Mouse (Mus musculus) induced T-regulatory cell, adult 2 months (primary cell): ENCODE measurements around the gene Prss54.

ENCODE experiments used
- DNase-seq: peaks from one replicate; pipeline ENCODE4 v3.0.0-alpha.2; 2012; ENCODE audit warnings: low read depth

Gene Prss54

DNA sequence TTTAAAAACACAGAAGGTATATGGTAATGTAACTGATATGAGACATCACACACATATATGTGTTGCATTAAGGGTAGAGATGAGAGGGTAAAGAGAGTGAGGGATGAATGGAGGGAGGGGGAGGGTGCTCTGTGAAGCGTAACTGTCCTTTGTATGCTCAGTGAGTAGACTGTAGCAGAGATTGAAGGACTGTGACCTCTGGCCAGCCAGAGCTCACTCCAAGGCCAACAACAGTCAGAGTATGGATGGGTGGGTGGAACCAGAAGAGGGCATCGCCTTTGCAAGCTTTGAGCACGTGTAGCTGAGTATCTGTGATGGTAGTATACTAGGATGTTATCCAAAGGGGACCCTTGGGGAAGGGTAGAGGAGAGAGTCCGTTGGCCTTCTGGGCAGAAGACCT is 24.6 kb downstream of the Prss54 start:
- DNase-seq = no peak

DNA sequence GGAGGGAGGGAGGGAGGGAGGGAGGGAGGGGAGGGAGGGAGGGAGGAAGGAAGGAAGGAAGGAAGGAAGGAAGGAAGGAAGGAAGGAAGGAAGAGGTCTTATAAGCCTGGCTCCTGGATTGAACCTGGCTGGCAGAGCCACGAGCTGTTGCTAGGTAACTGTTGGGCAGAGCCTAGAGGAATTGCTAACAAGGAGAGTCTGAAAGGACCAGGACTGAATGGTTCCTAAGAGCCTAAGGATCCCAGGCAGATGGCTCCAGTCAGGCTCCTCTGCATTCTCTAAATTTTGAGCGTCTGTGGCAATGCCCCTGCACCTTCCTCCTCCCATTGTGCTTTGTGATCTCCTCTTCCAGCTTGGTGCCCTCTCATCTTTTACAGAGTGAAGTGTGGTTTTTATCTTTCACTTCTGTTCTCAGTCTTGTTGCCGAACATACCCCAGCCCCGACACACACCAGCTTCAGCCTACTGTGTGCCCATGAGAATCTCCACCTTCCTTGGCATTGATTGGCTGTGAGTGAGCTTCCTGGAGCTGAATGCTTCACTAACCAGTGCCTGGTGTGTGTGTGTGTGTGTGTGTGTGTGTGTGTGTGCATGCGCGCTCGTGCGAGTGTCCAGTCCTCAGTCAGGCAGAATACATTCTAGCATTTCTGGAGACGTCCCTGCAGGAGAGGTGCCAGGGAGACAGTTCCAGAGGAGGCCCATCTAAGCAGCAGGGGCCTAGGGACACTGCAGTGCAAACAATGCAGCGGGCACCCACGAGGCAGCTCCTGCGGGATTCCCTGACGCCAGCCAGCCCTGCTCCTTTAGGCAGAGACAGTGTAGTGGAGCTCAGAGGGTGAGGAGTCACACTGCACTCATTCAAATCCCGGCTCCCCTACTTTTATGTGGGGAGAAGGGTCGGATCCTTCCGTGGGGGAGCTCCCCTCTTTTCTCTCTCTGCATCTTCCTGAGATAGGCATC is 26.0 kb downstream of the Prss54 start:
- DNase-seq = no peak

DNA sequence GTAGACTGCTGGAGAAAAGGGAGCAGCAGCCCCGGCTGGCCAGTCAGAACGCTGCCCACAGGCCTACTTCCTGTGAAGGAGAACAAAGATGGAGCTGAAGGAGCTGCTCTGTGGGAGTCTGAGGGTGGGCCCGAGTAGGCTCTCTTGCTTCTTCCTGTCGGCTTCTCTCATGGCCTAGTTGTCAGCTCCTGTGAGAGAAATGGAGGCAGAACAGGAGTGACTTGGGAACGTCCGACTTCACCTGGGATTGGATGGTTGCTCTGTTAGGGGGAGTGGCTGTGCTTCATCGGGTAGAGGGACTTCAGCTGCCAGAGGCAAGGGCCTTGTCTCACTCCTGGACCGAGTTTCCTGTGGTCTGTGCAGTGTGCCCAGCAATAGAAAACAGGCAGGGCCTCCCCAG is 28.2 kb downstream of the Prss54 start:
- no peak for DNase-seq

DNA sequence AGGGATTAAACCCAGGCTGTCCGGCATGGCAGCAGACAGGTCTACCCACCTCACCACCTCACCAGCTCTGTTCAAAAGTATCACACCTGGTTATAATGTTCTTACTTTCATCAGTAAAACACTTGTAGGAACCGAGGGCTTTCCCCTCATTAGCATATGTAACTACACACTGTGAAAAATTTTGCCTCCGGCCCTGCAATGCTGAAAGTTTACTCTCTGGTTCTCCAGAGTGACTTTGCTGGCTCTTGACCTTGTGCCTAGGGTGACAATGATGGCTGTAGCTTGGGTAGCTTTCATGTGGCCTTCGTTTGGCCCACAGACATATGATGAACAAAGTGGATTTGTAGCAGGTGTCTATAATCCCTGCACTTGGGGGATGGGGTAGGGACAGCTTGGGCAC is 29.2 kb downstream of the Prss54 start:
- DNase-seq = no peak

DNA sequence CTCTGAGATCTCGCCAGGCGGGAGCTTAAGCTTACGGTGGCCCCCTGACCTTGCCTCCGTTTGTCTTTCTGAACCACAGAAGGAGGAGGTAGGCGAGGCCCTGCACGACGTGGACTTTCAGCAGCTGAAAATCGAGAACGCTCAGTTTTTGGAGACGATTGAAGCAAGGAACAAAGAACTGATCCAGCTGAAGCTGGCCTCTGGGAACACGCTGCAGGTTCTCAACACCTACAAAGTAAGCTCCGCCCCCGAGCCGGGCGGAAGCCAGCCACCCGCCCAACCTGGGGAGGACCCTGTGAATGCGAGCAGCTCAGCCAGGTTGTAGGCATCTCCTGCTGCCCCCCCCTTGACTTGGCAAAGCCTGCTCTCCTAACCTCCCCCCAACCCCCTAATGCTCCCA is 30.3 kb downstream of the Prss54 start:
- no peak for DNase-seq

DNA sequence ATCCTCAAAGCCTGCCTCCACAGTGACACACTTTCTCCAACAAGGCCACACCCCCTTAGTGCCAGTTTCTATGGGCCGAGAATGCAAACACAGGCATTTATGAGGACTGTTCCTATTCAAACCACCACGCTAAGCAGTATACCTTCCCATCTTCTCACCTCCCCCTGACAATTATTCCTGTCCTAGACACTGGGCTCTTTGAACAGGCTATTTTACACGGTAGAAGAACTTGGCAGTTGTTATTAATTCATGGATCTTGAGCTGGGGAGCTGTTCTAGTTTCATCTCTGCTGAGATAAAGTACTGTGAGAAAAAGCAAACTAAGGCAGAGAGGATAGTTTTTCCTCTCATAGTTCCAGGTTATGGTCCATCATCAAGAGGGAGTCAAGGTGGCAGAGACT is 33.1 kb downstream of the Prss54 start:
- no peak for DNase-seq

DNA sequence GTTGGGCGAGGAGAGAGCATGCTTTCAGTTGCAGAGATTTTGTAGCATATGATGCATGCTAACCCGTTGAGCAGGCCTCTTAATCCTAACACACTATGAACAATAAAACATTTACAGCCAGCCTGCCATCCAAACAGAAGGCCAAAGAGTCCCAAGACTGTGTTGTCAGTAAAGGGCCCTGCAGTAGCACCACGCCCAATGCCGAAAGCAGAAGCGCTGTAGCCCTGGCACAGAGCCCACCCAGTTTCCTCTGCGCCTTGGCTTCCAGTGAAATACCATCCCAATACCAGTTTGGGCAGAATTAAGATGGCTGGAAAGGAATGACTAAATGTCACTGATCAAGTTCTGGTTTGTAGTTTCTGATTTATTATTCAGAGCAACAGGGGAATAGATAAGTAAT is 33.9 kb downstream of the Prss54 start:
- DNase-seq = no peak

DNA sequence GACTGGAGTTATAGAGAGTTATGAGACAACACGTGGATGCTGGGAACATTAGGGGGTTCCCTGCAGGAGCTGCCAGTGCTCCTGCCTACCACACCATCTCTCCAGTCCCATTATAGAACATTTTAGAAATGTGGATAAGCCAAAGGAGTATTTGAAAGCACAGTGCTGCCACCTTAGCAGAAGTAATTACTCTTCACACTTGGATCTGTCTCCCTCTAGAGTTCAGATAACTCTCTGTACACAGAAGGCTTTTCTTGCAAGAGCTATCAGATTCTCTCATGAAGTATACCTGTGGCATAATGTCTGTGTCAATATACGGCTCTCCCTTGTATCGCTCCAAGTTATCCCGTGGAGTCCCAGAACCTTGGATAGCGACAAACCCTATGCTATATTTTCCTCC is 36.7 kb downstream of the Prss54 start:
- DNase-seq = no peak

DNA sequence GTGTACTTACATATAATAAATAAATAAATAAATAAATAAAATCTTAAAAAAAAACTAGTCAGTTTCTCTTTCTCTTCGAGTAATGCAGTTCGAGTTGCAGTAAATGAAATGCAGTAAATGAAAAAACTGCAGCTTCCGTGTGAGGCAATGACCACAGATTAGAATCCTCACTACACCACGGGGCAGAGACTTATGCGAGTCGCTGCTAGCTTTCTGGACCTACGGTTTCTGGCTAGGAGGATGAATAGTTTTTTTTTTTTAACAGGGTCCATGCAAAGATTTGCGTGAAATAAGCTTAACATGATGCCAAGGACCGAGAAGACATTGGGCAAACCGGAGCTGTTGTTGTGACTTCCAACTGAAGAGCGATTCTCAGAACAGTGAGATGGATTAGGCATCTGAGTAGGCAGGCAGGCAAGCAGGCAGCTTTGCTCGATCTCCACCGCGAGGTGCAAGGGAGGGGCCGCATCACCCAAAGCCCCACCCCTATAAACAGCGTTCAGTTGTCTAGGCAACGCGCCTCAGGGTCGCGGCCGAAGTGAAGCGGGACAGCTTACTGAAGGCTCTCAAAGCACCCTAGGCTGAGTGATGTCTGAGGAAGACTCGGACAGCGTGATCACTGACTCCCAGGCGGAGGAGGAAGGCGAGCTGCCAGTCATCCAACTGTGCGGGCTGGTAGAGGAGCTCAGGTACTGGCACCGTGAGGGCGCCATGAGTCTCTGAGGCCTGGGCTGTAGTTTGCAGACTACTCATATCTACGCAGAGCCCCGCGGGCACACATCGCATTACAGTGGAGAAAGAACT is 42.4 kb downstream of the Prss54 start, which contains the start of gene Ccdc113:
Ccdc113 (plus strand) TSS at position 502 of the 804 bp plus-strand sequence.
- DNase-seq = peak; percentile 46

DNA sequence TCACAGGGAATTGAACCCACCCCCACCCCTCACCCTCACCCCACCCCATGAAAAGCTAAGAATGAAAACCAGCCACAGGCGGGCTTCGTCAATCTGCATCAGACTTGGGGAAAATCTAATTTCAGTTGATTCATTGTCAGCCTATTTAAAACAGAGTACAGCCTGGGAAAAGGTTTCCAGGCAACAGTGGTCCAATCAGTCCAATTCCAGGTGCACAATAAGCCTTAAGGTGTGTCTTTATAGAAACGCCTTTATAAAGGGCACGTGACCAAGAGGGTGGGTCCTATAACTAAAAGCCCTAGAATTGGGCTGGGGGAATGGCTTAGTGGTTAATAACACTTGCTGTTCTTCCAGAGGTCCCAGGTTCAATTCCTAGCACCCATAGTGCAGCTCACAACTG is 43.9 kb downstream of the Prss54 start:
- no peak for DNase-seq

DNA sequence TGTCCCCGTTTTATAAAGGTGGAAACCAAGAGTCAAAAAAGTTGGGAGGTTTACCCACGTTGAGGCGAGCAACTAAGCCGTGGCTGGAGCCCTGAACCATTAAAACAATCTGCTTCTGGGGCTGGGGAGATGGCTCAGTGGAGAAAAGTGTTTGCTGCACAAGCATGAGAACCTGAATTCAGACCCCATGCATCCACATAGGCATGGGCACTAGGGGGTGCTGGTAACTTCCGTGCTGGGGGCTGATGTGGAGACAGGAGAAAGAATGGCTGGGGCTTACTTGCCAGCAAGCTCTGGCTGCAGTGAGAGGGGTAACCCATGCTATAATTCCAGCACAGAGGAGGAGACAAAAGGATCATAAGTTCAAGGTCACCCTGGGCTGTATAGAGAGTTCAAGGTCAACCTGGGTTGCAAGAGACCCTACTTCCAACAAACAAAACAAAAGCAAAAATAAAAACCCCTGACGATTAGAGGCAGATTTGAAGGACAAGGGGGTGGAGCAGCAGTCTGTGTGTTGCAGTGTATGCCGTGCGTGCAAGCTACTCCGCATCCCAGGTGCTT is 47.3 kb downstream of the Prss54 start:
- no peak for DNase-seq

DNA sequence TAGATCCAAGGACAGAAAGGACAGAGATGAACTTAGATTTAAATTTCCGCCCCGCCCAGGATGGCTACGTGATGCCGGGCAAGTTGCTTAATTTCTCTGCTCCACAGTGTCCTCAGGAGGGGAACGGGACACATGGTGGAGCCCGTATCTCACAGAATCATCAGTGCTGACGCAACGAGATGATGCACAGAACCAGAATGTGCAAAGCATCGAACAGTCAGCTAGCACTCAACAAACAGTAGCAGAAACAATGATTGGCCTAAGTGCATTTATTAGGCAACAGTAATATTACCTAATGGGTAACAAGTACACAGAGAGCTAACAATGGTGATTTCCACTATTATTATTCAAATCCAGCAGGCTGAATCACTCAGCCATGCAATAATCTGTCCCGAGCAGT is 47.9 kb downstream of the Prss54 start:
- DNase-seq = no peak

DNA sequence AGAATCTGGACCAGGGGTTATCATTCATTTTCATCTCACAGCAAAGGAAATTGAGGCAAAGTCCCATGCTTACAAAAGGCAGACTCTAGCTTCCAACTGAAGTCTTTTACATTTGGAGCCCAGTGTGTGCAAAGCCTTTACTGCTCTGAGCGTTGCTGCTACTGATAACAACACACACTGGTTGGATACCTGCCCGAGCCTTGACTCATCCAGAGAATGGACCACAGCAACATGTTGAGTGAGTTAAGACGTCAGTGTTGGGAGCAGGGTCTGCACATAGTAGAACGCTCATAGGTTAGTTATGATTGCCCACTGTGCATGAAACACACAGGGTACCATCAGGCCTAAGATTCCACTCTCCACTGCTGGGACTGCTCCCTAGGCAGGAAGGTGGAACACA is 52.1 kb downstream of the Prss54 start:
- no peak for DNase-seq

DNA sequence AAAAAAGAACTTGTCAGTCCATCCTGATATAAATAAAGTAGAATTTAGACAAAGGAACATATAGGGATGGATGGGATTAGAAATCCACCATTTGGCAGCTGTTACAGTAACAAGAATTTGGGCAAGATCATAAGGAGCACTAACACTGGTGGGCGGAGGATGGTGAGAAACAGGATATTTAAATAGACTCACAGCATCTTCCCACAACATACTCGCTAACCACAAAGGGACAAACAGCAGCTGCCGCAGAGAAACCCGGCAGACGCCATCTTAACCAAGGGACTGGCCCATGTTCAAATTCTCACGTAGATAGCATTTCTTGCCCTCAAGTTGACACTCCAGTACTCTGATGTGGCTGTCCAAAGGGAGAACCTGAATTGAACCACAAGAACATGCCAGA is 59.2 kb downstream of the Prss54 start:
- no peak for DNase-seq

DNA sequence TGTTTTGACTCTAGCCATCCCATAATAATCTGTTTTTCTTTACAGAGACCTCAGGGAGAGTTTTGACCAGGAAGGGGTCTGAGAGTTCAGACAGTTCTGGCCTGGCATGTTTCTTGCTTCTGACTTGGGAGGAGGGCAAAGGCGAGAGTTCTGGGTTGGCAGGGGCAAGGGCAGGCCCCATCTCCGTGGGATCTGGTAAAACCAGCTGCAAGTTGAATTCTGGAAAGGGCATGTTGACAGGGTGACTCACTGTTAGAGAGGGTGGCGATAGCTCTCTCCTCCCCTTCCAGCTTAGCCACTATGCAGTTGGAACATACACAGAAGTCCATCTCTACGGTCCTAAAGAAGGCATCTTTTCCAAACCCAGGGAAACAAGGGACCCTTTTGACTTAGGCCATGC is 62.9 kb downstream of the Prss54 start:
- DNase-seq = no peak

DNA sequence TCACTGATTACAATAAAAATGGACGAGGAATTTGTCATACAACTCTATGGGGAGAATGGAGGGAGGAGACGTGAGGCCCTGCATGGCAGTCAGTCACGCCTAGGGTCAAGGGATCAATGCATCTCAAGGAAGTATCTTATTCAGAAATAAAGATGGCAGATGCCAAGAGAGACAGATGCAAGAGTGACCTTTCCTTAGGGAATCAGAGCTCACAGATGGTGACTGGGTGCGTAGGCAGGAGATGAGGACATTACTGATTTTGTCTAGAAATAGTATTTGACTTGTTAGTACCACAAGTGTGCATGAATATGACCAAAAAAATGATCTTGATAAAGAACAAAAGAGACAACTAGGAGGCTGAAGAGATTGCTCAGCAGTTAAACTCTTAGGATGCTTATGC is 63.9 kb downstream of the Prss54 start:
- DNase-seq = no peak
